Mouse (Mus musculus): ENCODE results near the gene Foxred1.

Gene Foxred1

DNA sequence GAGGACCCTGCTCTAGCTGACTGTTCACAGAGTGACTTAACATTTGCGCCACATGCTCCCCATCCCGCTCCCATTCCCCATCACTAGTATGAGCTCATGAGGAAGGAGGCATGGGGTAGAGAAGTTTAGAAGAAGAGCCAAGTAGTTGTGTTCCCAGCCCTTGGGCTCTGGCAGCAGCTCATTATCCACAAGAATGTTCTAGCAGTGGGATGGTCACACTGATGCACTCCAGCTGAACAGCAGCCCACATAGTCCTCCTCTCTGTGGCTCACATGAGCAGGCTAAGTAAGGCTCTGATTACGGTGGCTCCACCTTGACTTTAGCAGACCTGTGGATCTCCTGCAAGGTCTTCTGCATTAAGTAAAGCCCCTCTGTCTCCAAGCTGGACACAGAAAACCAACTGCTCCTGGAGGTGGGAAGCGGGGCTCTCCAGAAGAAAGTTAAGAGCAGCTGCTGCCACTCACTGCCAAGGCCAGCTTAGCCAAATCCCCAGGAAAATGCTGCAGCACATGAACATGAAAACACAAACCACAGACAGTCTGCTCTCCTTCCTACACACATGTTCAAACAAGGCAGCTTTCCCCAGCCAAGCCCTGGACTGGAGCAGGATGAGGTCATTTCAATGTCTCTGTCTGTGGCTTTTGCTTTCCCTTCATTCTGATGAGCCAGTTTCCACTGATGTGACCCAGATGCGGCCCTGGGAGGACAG is 54.7 kb downstream of the Foxred1 start:
- DNase-seq (ENCODE audit: extremely low read depth, low read depth, low spot score) = no peak
